Mouse (Mus musculus): ENCODE measurements around the gene Vwa2.

DNA sequence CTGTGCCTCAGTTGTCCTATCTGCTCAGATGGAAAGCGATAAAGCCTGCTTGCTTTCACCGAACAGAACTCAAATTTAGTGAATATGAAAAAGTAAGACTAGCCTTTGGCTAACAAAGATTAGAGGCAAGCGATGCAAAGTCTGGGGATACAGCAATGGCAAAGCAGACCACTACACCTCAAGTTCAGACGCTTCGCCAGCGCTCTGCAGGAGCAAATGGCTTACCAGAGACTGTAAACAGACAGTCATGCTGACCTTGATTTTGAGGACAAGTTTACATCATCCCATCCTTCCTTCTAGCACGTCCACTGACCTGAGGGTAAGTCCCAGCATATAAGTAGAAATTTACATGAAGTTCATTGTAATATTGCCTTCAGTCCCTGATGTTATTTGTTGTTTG, 72.2 kb downstream of the Vwa2 start:
- no peak for TF ChIP-seq POLR2A (IDR thresholded peaks at IDR 0.05; ENCODE audit: insufficient read length, low read depth)
- no peak for TF ChIP-seq REST (IDR thresholded peaks at IDR 0.05; ENCODE audit: insufficient read depth, insufficient read length)
- TF ChIP-seq MYOD1 (IDR thresholded peaks at IDR 0.05; ENCODE audit: control insufficient read depth in 1 of 3, insufficient read length in 2 of 3, low read depth in 2 of 3), result no peak

Measured in myocyte (in vitro differentiated cells).